Mouse (Mus musculus): ENCODE measurements around the gene Dock4. TPM values are rescaled to one million over a fixed set of nuclear protein-coding genes. Genes with fewer than 3 reads are reported as not detected.

Gene Dock4
- polyA plus RNA-seq, 1 experiment: 2.3 TPM

DNA sequence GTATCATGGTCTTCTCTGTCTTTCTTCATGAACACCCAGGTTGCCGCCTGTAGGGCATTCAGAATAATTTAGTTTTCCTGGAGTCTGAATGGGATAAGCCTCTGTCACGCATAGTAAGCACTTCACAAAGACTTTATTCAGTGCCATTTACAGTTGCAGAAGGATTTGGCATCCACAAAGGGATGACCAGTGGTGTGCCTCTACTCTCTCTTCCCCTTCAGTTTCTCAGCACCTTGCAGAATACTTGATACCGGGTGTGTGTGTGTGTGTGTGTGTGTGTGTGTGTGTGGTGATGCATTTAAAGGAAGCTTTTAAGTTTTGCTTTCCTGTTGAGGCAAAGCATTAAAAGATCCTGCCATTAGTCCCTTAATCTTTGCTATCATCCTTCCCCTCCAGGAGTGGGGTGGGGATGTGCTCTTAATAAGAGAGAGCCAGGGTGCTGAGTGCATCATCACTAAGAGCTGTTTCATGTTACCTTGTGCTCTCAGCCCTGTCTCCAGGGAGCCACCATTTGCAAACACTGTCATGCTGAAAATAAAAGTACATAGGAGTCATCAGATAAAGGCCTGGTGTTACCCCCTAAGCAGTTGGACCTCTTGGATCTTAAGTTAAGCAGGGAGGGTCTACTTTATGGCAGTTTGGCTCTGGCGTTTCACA is 211.6 kb downstream of the Dock4 start:
- TF ChIP-seq POLR2A (IDR thresholded peaks at IDR 0.05; ENCODE audit: control insufficient read depth, extremely low read depth, insufficient read depth, low read length, poor library complexity) (no peak), CTCF (IDR thresholded peaks at IDR 0.05; ENCODE audit: borderline replicate concordance, control insufficient read depth, extremely low read depth, insufficient read depth, low read length, poor library complexity) (no peak)

DNA sequence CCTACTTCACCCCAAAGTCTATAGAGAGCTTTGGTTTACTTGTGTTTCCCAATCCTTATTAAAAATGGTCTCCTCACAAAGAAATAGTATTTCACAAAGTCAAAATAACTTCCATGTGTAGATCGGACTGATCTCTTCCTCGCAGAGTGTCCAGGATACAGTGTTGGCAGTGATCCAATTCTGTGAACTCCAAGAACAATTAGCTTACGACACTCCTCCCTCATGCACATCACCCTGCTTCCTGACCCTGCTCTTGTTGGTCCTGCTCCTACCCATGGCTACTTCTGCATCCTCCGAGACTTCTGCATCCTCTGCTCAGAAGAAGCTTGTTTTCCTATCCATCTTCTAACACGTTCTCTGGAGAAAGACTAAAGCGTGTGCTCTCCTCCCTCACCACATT is 213.9 kb downstream of the Dock4 start:
- no peaks in the 10 kb centered on the region for H3K36me3 ChIP-seq (ENCODE audit: control insufficient read depth, insufficient read depth, low read length)
- H3K4me1 ChIP-seq (replicated peaks; ENCODE audit: control insufficient read depth, insufficient read depth, low read length): no peaks in the 10 kb centered on the region
- no peak for DNase-seq
- H3K27ac ChIP-seq (ENCODE audit: control insufficient read depth, insufficient read depth, low read length): no peak overlapping the region
- no peak for TF ChIP-seq POLR2A (IDR thresholded peaks at IDR 0.05; ENCODE audit: control insufficient read depth, extremely low read depth, insufficient read depth, low read length, poor library complexity)
- TF ChIP-seq CTCF (IDR thresholded peaks at IDR 0.05; ENCODE audit: borderline replicate concordance, control insufficient read depth, extremely low read depth, insufficient read depth, low read length, poor library complexity): no peak
- H3K27me3 ChIP-seq (ENCODE audit: control insufficient read depth, insufficient read depth, low read length): no peaks in the 10 kb centered on the region
- 94% methylated on average over 6 of the region's 6 CpGs for WGBS
- no peak overlapping the region for H3K4me3 ChIP-seq (ENCODE audit: control insufficient read depth, insufficient read depth, low read length)

More for the DNA sequence above, 211.6 kb downstream of the Dock4 start:
- H3K36me3 ChIP-seq (ENCODE audit: control insufficient read depth, insufficient read depth, low read length): no peaks in the 10 kb centered on the region
- no peaks in the 10 kb centered on the region for H3K27me3 ChIP-seq (ENCODE audit: control insufficient read depth, insufficient read depth, low read length)
- whole genome bisulfite sequencing: 87% methylated on average over 4 of the region's 4 CpGs
- no peak overlapping the region for H3K27ac ChIP-seq (ENCODE audit: control insufficient read depth, insufficient read depth, low read length)
- no peaks in the 10 kb centered on the region for H3K4me1 ChIP-seq (replicated peaks; ENCODE audit: control insufficient read depth, insufficient read depth, low read length)
- H3K4me3 ChIP-seq (ENCODE audit: control insufficient read depth, insufficient read depth, low read length): no peak overlapping the region
- DNase-seq: no peak

DNA sequence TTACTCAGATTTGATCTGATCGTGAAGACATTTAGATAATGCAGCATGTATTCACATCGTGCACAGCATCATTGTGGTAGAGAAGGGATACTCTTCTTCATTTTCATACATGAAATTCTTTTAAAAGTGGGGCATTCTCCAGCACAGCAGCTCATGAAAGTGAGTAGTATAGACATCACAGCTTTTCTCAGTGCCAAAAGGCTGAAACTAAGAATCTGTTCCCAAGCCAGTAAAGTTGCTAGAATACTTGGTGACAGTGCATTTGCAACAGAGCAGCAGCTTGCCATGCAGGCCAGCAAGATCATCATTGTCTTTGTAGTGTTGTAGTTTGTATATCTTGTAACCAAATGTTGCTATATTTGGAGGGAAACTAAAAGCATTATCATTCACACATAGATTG is 223.7 kb downstream of the Dock4 start:
- Histone ChIP-seq H3K4me1 (replicated peaks; ENCODE audit: control insufficient read depth, insufficient read depth, low read length) (no peaks in the 10 kb centered on the region), H3K27ac (ENCODE audit: control insufficient read depth, insufficient read depth, low read length) (no peak overlapping the region), H3K27me3 (ENCODE audit: control insufficient read depth, insufficient read depth, low read length) (no peaks in the 10 kb centered on the region), H3K36me3 (ENCODE audit: control insufficient read depth, insufficient read depth, low read length) (no peaks in the 10 kb centered on the region), H3K4me3 (ENCODE audit: control insufficient read depth, insufficient read depth, low read length) (no peak overlapping the region)
- WGBS: 94% methylated on average over 2 of the region's 2 CpGs
- no peak for TF ChIP-seq CTCF (IDR thresholded peaks at IDR 0.05; ENCODE audit: borderline replicate concordance, control insufficient read depth, extremely low read depth, insufficient read depth, low read length, poor library complexity)
- no peak for TF ChIP-seq POLR2A (IDR thresholded peaks at IDR 0.05; ENCODE audit: control insufficient read depth, extremely low read depth, insufficient read depth, low read length, poor library complexity)
- no peak for DNase-seq

DNA sequence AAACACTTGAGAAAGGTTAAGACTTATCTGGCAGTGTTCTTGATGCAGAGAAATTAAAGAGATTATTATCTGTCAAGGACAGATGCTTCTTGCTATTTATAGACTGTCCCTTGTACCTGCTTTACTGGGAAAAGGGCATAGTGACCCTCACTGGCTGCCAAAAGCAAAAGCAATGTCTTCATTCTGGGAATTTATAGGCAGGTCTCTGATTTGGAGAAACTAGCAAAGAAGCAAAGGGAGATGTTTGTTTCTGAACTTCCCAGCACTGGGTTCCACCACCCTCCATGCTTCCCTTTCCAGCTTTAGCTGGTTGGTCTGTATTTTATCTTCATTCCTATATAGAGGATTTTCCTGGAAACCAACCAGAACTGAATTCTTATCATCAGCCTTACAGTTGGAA is 225.0 kb downstream of the Dock4 start:
- H3K36me3 ChIP-seq (ENCODE audit: control insufficient read depth, insufficient read depth, low read length): no peaks in the 10 kb centered on the region
- no peaks in the 10 kb centered on the region for H3K4me1 ChIP-seq (replicated peaks; ENCODE audit: control insufficient read depth, insufficient read depth, low read length)
- TF ChIP-seq POLR2A (IDR thresholded peaks at IDR 0.05; ENCODE audit: control insufficient read depth, extremely low read depth, insufficient read depth, low read length, poor library complexity) (no peak), CTCF (IDR thresholded peaks at IDR 0.05; ENCODE audit: borderline replicate concordance, control insufficient read depth, extremely low read depth, insufficient read depth, low read length, poor library complexity) (no peak)
- no peak overlapping the region for H3K27ac ChIP-seq (ENCODE audit: control insufficient read depth, insufficient read depth, low read length)
- no peak overlapping the region for H3K4me3 ChIP-seq (ENCODE audit: control insufficient read depth, insufficient read depth, low read length)
- no peak for DNase-seq
- no peaks in the 10 kb centered on the region for H3K27me3 ChIP-seq (ENCODE audit: control insufficient read depth, insufficient read depth, low read length)

DNA sequence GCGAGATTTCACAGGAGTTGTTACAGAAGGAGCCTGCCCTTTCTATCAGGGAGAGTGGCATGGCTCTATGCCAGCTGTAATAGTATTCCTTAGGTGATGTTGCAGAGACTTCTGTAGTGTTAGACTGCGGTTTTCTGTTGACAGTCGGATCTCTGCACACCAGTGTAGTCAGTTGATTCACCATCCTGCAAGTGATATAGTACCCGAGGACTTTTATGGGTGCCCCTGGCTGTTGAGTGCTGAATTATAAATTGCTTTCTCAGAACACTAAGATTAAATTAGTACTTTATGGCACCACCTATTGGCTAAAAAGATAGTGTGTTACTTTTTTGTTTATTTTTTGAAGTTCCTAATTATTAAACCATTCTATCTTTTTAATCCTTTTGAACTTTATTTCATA is 234.0 kb downstream of the Dock4 start:
- Histone ChIP-seq H3K27me3 (ENCODE audit: control insufficient read depth, insufficient read depth, low read length) (no peaks in the 10 kb centered on the region), H3K36me3 (ENCODE audit: control insufficient read depth, insufficient read depth, low read length) (no peaks in the 10 kb centered on the region), H3K4me3 (ENCODE audit: control insufficient read depth, insufficient read depth, low read length) (no peak overlapping the region), H3K27ac (ENCODE audit: control insufficient read depth, insufficient read depth, low read length) (no peak overlapping the region), H3K4me1 (replicated peaks; ENCODE audit: control insufficient read depth, insufficient read depth, low read length) (no peaks in the 10 kb centered on the region)
- WGBS: 75% methylated on average over 4 of the region's 4 CpGs
- DNase-seq: no peak
- TF ChIP-seq POLR2A (IDR thresholded peaks at IDR 0.05; ENCODE audit: control insufficient read depth, extremely low read depth, insufficient read depth, low read length, poor library complexity): no peak
- no peak for TF ChIP-seq CTCF (IDR thresholded peaks at IDR 0.05; ENCODE audit: borderline replicate concordance, control insufficient read depth, extremely low read depth, insufficient read depth, low read length, poor library complexity)

DNA sequence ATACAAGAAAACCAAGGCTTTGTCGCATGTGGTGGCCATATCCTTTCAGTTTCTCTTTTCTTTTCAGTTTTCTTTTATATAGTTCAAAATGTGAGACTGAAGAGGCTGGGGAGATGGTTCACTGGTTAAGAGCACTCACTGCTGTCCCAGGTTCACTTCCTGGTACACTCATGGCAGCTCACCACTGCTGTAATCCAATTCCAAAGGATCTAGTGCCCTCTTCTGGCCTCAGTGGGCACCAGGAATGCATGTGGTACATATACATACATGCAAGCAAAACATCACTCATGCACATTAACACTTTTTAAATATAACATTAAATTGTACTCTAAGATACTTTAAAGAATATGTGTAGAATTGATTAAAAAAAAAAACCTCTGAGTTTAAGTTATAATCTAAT is 234.8 kb downstream of the Dock4 start:
- Histone ChIP-seq H3K27ac (ENCODE audit: control insufficient read depth, insufficient read depth, low read length) (no peak overlapping the region), H3K4me3 (ENCODE audit: control insufficient read depth, insufficient read depth, low read length) (no peak overlapping the region), H3K27me3 (ENCODE audit: control insufficient read depth, insufficient read depth, low read length) (no peaks in the 10 kb centered on the region), H3K4me1 (replicated peaks; ENCODE audit: control insufficient read depth, insufficient read depth, low read length) (no peaks in the 10 kb centered on the region), H3K36me3 (ENCODE audit: control insufficient read depth, insufficient read depth, low read length) (no peaks in the 10 kb centered on the region)
- WGBS: 91% methylated on average over 1 of the region's 1 CpGs
- peak; percentile 33 for DNase-seq
- TF ChIP-seq POLR2A (IDR thresholded peaks at IDR 0.05; ENCODE audit: control insufficient read depth, extremely low read depth, insufficient read depth, low read length, poor library complexity): no peak
- TF ChIP-seq CTCF (IDR thresholded peaks at IDR 0.05; ENCODE audit: borderline replicate concordance, control insufficient read depth, extremely low read depth, insufficient read depth, low read length, poor library complexity): no peak

DNA sequence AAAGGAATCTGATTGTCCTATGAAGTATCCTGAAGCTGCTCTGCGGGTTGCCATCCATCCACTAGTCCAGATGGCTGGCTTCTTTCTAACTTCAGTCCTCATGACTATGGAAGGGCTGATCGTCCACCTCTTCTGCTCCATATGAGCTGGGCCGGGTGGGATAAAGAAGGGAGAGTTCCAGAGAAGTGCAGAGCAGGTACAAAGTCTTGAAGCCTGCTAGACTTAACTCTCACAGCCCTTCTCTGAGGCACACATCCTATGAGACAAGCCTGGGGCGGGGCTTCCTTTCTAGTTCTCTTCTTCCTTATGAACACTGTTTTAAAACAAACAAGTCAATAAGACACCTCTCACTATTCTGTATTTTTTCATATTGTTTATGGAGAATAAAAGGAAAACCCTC is 245.7 kb downstream of the Dock4 start:
- DNase-seq: no peak
- WGBS: 95% methylated on average over 4 of the region's 4 CpGs
- Histone ChIP-seq H3K36me3 (ENCODE audit: control insufficient read depth, insufficient read depth, low read length) (no peaks in the 10 kb centered on the region), H3K27me3 (ENCODE audit: control insufficient read depth, insufficient read depth, low read length) (no peaks in the 10 kb centered on the region), H3K4me1 (replicated peaks; ENCODE audit: control insufficient read depth, insufficient read depth, low read length) (no peaks in the 10 kb centered on the region), H3K27ac (ENCODE audit: control insufficient read depth, insufficient read depth, low read length) (no peak overlapping the region), H3K4me3 (ENCODE audit: control insufficient read depth, insufficient read depth, low read length) (no peak overlapping the region)
- TF ChIP-seq POLR2A (IDR thresholded peaks at IDR 0.05; ENCODE audit: control insufficient read depth, extremely low read depth, insufficient read depth, low read length, poor library complexity) (no peak), CTCF (IDR thresholded peaks at IDR 0.05; ENCODE audit: borderline replicate concordance, control insufficient read depth, extremely low read depth, insufficient read depth, low read length, poor library complexity) (no peak)
